Mouse (Mus musculus): ENCODE data around the gene Styxl1.

DNA sequence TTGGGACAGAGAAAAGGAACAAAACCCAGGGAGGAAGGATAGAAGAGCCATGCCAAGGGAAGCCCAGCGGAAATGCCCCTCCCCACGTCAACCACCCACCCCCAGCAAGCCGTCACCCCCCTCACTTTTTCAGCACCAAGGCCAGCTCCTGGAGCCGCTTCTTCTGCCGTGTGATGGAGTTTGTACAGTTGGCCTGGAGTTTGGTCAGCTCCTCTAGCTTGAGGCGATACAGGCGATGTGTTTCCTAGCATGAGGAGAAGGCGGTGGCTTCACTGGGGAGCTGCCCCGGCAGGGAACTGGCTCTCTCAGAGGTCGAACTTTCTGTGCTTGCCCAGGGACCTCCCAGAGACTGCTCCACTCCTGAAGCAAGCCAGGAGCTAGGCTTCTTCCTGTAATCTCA lies 36.0 kb downstream of the Styxl1 start:
- TF ChIP-seq CTCF (IDR thresholded peaks at IDR 0.05; ENCODE audit: low read depth, low read length), result no peak
- no peak for TF ChIP-seq TAL1 (conservative IDR thresholded peaks at IDR 0.05; ENCODE audit: low read depth, low read length)
